Mouse (Mus musculus): ENCODE results near the gene Zfp597.

DNA sequence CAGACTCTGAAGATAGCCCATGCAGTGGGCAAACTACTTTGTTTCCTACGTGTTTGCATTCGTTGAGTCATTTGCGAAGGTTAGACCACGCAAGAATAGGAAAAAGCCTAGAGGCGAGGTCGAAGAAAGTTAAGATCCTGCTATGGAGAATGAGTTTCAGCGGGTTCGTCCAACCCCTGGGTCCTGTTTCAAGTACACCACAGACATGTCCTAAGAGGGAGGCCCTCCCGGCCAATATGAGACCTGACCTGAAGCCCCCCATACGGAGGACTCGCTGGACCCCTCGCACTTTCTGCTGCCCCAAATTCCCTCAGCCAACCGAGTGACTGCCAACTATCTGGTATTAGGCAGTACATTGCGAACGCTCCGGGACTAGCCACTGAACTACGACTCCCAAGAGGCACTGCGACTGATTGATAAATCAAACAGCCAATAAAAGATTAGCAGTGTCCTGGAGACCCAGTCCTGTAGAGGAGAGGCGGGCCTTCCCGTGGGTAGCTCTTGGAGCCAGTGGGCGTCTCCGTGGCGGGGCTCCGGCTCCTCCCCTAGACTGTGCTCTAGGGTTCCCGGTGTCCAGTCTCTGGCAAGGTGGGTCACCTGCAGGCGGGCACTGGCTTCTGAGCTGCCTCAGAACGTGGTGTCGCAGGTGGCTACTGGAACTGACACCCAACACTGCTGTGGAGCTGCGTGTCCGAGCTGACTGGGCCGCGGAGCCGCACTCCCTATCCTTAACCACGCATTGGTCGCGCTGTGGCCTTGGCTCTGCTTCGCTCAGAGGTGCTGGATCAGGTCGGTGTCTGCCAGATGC, 37.4 kb downstream of the Zfp597 start, which contains the start of gene Zfp174:
- TF ChIP-seq EP300 (IDR thresholded peaks at IDR 0.05; ENCODE audit: low read depth) (no peak), CTCF (IDR thresholded peaks at IDR 0.05; ENCODE audit: low read depth) (peak; percentile 23; the same call in 1 of the 2 replicates)

Measured in liver, embryonic 14.5 days (tissue).